Mouse (Mus musculus) hindbrain, embryonic 11.5 days (tissue): ENCODE measurements around the gene Lpp. TPM values are rescaled to one million over a fixed set of nuclear protein-coding genes. Genes with fewer than 3 reads are reported as not detected.

ENCODE experiments used
- ATAC-seq: fragments of 200-750 bp; cut with Nextera tagmentation; 2 replicates; pipeline ENCODE4 v1.8.0; 2017; ENCODE audit warnings: mild to moderate bottlenecking, moderate TSS enrichment, moderate library complexity; ENCODE audit not compliant: low FRiP score
- DNase-seq: peaks from one replicate; pipeline ENCODE4 v3.0.0-alpha.2; 2015; ENCODE audit warnings: low spot score
- H3K27ac ChIP-seq: fragments of 300-500 bp; sonication (generic); 2 replicates; pipeline ENCODE4 v1.5.1; 2014; ENCODE audit warnings: mild to moderate bottlenecking, low read depth, low read length
- H3K27me3 ChIP-seq: fragments of 300-500 bp; sonication (generic); 2 replicates; pipeline ENCODE4 v1.6.1; 2014; ENCODE audit warnings: mild to moderate bottlenecking, low read length, moderate library complexity, mixed read lengths; ENCODE audit not compliant: control insufficient read depth, insufficient read depth
- H3K36me3 ChIP-seq: fragments of 300-500 bp; sonication (generic); 2 replicates; pipeline ENCODE4 v1.6.1; 2014; ENCODE audit warnings: mild to moderate bottlenecking, low read length, moderate library complexity, mixed read lengths; ENCODE audit not compliant: control insufficient read depth, insufficient read depth
- H3K4me1 ChIP-seq: fragments of 300-500 bp; sonication (generic); replicated peaks from 2 replicates; pipeline ENCODE4 v1.6.1; 2014; ENCODE audit warnings: low read length, mixed read lengths; ENCODE audit not compliant: control insufficient read depth, insufficient read depth
- H3K4me2 ChIP-seq: fragments of 300-500 bp; sonication (generic); replicated peaks from 2 replicates; pipeline ENCODE4 v1.6.1; 2014; ENCODE audit warnings: mild to moderate bottlenecking, low read depth, low read length
- H3K4me3 ChIP-seq: fragments of 300-500 bp; sonication (generic); 2 replicates; pipeline ENCODE4 v1.5.1; 2014; ENCODE audit warnings: low read depth, low read length
- H3K9ac ChIP-seq: fragments of 300-500 bp; sonication (generic); 2 replicates; pipeline ENCODE4 v1.6.1; 2014; ENCODE audit warnings: low read depth, low read length
- H3K9me3 ChIP-seq: fragments of 300-500 bp; sonication (generic); 2 replicates; pipeline ENCODE4 v1.6.1; 2016; ENCODE audit warnings: low read length; ENCODE audit not compliant: control insufficient read depth
- WGBS: fragments of 180-500 bp; shearing (Covaris S2); extraction: QIAGEN DNeasy Blood & Tissue Kit; methylation state at CpG from one replicate; pipeline ENCODE4 v1.1.7; 2014; 5-methylcytosine and 5-hydroxymethylcytosine counted together
- polyA plus RNA-seq: library from polyadenylated mRNA; unstranded; fragments of >200 nt; fragmentation: Nextera tagmentation; extraction: Ambion mirVana; gene quantifications from 2 replicates; pipeline ENCODE4 v1.2.1, GENCODE M21; 2014

The Lpp gene
- polyA plus RNA-seq, 1 experiment from 2014 or later = 25.1 TPM

DNA sequence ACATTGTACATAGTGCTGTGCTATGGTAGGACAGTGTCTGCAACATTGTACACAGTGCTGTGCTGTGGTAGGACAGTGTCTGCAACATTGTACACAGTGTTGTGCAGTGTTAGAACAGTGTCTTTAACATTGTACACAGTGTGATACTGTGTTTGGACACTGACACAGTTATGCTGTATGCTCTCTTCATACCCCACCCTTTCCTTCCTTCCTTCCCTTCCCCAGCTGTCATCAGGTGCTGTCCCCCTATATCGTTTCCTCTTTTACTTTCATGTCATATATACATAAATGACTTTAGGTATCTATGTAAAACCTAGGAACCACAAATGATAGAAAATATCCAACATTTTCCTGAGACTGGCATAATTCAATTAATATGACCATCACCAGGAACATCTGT is 53.1 kb downstream of the Lpp start:
- ATAC-seq (no peak), DNase-seq (no peak)
- Histone ChIP-seq H3K4me1 (peaks cover 6% of the 10 kb centered on the region), H3K36me3 (no peaks in the 10 kb centered on the region), H3K9me3 (no peaks in the 10 kb centered on the region), H3K4me3 (no peak overlapping the region), H3K27ac (no peak overlapping the region), H3K27me3 (no peaks in the 10 kb centered on the region), H3K9ac (no peak overlapping the region), H3K4me2 (no peak overlapping the region)
- WGBS = 96% methylated on average over 1 of the region's 1 CpGs

DNA sequence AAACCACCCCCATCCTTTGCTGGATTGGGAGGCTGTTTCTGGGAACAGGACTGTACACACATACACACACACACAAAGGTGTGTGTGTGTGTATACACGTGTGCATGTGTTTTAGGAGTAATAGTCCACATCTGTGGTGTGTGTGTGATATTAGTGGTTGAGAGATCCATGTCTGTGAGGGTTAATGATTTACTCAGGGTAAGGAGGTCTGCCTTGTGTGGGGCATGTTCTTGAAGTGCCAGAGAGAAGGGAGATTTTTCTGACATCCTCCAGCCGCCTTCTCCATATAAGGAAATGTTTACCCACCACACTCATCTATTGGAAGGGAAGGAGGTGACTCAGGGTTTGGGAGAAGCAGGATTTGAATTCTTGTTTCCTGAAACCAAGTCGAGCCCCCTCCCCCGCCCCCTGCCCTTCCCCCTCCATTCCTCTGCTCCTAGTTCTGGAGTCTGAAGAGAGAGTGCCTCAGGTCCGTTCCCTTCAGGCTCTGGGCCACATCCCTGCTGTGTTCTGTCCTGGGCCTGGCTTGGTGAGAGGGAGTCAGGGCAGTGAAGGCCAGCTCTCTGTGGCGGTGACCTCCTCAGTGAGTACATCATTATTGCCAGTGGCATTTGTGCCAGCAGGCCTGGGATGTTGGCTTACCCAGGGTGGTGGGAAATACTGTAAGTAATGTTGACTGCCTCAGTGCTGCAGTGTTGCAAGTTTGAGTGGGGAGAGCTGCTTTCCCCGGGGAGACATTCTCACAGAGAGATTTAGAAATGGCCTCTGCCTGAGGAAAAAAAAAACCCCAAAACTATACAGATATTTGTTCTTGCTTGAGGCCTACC is 54.6 kb downstream of the Lpp start:
- WGBS = 41% methylated on average over 7 of the region's 7 CpGs
- Histone ChIP-seq H3K4me1 (peaks cover 6% of the 10 kb centered on the region), H3K9me3 (no peaks in the 10 kb centered on the region), H3K4me3 (no peak overlapping the region), H3K36me3 (no peaks in the 10 kb centered on the region), H3K27me3 (no peaks in the 10 kb centered on the region), H3K27ac (no peak overlapping the region), H3K9ac (no peak overlapping the region), H3K4me2 (no peak overlapping the region)
- DNase-seq (no peak), ATAC-seq (no peak)

DNA sequence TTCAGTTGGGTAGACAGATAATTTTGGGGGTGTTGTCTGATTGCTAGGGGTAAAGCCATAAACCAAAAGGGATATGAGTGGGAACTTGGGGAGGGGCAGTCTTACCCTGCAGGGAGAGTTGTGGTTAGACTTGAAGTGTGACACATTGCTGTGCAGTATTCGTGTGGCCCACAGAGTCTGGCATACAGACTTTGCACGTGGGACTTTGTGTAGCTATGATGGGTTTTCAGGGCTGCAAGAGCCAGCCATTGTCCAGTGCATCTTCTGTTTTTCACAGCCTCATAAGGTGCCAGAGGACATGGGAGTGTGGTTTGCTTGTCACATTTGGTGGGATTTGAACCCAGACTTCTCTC is 55.2 kb downstream of the Lpp start:
- no peak overlapping the region for H3K9ac ChIP-seq
- ATAC-seq = no peak
- WGBS = 73% methylated on average over 2 of the region's 2 CpGs
- no peak overlapping the region for H3K4me2 ChIP-seq
- no peaks in the 10 kb centered on the region for H3K9me3 ChIP-seq
- no peaks in the 10 kb centered on the region for H3K27me3 ChIP-seq
- H3K36me3 ChIP-seq = no peaks in the 10 kb centered on the region
- no peak overlapping the region for H3K4me3 ChIP-seq
- H3K27ac ChIP-seq = no peak overlapping the region
- no peak for DNase-seq
- H3K4me1 ChIP-seq = peaks cover 6% of the 10 kb centered on the region

DNA sequence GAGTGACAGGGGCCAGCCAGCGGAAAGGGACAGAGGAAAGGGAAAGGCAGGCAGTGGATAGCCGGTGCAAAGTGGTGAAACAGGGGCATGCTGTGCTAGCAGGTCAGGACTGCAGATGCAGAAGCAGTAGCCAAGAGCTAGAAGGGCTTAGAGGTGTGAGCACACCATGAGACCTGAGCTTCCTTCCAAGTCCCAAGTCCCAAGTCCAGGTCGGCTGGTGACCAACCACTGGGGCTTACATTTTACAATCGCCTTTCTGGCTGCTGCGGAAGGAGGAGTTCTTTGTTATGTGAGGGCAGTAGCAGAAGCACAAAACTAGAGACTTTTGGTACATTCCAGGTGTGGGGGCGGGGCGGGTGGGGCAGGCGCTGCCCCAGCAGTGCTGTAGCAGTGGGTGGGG is 56.5 kb downstream of the Lpp start:
- Histone ChIP-seq H3K27me3 (no peaks in the 10 kb centered on the region), H3K36me3 (no peaks in the 10 kb centered on the region), H3K27ac (no peak overlapping the region), H3K9me3 (no peaks in the 10 kb centered on the region), H3K9ac (no peak overlapping the region), H3K4me2 (no peak overlapping the region), H3K4me3 (no peak overlapping the region), H3K4me1 (peaks cover 6% of the 10 kb centered on the region)
- peak; percentile 19 for DNase-seq
- 7% methylated on average over 8 of the region's 8 CpGs for WGBS
- no peak for ATAC-seq

DNA sequence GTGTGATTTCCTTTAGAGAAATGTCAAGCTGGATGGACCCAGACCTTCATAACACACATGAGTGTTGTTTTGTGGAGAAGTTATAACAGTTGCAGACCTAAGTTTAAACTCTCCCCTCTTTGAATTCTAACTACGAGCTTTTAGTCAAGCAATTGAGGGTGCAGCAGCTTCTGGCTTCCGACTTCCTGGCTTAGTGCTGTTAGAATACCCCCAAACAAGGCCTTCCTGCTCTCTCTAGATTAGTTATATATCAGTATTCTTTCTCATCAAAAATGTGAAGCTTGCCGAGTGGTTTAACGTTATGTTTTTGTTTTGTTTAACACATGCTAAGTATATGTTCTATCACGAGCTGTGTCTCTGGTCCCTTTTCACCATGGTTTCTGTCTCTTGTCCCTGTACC is 56.9 kb downstream of the Lpp start:
- Histone ChIP-seq H3K9me3 (no peaks in the 10 kb centered on the region), H3K9ac (no peak overlapping the region), H3K4me3 (no peak overlapping the region), H3K27ac (no peak overlapping the region), H3K4me2 (no peak overlapping the region), H3K36me3 (no peaks in the 10 kb centered on the region), H3K4me1 (peaks cover 6% of the 10 kb centered on the region), H3K27me3 (no peaks in the 10 kb centered on the region)
- WGBS = 67% methylated on average over 5 of the region's 5 CpGs
- DNase-seq = no peak
- ATAC-seq = no peak

DNA sequence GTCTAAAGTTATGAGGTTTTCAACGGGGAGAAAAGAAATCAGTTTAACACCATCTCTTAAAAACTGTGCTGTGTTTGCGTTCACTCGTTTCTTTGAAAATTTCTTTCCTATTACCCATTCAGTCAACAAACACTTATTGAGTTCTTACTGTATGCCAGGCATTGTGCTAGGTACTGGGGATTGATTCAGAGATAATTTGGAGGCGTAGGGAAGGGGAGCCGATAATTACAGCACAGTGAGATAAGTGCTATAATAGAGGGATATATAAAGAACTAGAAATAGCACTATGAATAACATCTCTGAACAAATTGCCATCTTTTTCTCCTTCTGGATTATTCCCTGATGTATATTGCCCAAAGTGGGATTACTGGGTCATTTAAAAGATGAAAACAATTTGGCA is 57.8 kb downstream of the Lpp start:
- ATAC-seq (no peak), DNase-seq (no peak)
- H3K4me3 ChIP-seq = no peak overlapping the region
- H3K9me3 ChIP-seq = no peaks in the 10 kb centered on the region
- no peak overlapping the region for H3K4me2 ChIP-seq
- peaks cover 6% of the 10 kb centered on the region for H3K4me1 ChIP-seq
- H3K9ac ChIP-seq = no peak overlapping the region
- no peaks in the 10 kb centered on the region for H3K36me3 ChIP-seq
- no peaks in the 10 kb centered on the region for H3K27me3 ChIP-seq
- H3K27ac ChIP-seq = no peak overlapping the region
- WGBS = 94% methylated on average over 5 of the region's 5 CpGs

DNA sequence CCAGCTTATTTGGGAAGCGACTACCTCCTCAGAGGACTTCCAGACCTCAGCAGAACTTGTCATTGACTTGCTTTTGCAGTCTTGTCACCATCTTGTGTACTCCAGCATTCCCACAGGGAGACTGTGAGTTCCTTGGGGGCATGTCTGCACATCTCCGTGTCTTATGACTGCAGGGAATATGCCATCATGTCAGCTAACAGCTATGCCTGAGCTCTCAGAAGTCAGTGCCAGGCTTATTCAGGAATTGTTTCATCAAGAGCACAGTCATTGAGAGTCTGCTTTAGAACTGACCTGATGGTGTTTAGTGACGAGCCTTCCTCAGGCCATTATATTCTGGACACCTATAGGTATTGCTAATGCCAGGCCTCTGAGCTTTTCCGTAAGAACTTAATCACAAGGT is 60.2 kb downstream of the Lpp start:
- no peaks in the 10 kb centered on the region for H3K9me3 ChIP-seq

DNA sequence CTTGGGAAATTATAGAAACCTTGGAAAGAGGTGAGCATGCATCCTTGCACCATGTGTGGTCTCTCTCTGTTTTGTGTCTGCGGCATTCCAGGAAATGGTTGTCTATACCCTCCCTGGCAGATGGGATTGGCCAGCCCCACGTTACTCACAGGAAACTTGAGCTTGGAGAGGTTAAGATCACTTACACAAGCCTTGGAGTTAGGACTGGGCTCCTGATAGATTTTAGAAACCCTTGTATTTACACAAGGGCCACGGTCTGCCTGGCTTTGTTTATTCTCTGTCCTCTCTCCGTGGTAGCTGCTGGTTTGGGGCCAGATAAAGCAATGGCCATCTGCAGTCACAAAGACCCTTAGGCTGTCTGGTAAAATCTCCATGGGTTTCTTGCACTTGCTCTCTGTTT is 61.2 kb downstream of the Lpp start:
- Histone ChIP-seq H3K9ac (no peak overlapping the region), H3K4me3 (no peak overlapping the region), H3K9me3 (no peaks in the 10 kb centered on the region), H3K36me3 (no peaks in the 10 kb centered on the region), H3K4me1 (peaks cover 4% of the 10 kb centered on the region), H3K27ac (no peak overlapping the region), H3K27me3 (no peaks in the 10 kb centered on the region), H3K4me2 (no peak overlapping the region)
- DNase-seq (no peak), ATAC-seq (no peak)
- WGBS = 30% methylated on average over 4 of the region's 4 CpGs

More for the DNA sequence above, 60.2 kb downstream of the Lpp start:
- Histone ChIP-seq H3K27ac (no peak overlapping the region), H3K27me3 (no peaks in the 10 kb centered on the region), H3K4me1 (peaks cover 6% of the 10 kb centered on the region), H3K36me3 (no peaks in the 10 kb centered on the region), H3K4me3 (no peak overlapping the region), H3K9ac (no peak overlapping the region), H3K4me2 (no peak overlapping the region)
- 89% methylated on average over 4 of the region's 4 CpGs for WGBS
- ATAC-seq (no peak), DNase-seq (no peak)

DNA sequence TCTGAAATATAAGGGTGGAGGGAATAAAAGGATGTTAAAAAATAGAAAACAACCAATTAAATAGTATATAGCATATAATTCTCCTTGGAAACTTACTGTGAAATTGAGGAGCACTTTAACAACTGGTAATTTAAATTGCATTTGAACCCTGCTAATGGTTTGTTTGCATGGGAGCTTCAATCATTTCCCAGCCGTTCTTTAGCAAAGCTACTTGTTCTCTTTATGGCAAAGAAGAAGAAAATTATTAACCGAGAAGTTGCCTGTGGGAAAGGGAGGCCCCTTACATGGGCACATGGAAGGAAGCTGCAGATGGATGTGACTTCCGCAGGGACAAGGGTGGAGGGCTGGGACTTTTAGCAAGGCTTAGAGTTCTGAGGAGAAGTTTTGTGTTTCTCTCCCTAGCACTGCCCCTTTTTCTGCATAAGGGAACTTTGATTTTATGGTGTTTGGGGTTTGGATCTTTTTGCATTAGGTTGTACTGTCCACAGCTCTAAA is 62.1 kb downstream of the Lpp start:
- Histone ChIP-seq H3K4me2 (no peak overlapping the region), H3K4me1 (no peaks in the 10 kb centered on the region; the same call in 1 of the 2 replicates), H3K4me3 (no peak overlapping the region), H3K9ac (no peak overlapping the region), H3K27ac (no peak overlapping the region), H3K36me3 (no peaks in the 10 kb centered on the region), H3K27me3 (no peaks in the 10 kb centered on the region), H3K9me3 (no peaks in the 10 kb centered on the region)
- DNase-seq = no peak
- 67% methylated on average over 3 of the region's 3 CpGs for WGBS
- no peak for ATAC-seq
